Mouse (Mus musculus): ENCODE measurements around the gene Pkn1. TPM values are rescaled to one million over a fixed set of nuclear protein-coding genes. Genes with fewer than 3 reads are reported as not detected.

Pkn1 gene
- total and polyA plus RNA-seq, 3 experiments: 33.5 to 73.2 (median 41.2) TPM

- Histone ChIP-seq H3K9me3 (replicated peaks; ENCODE audit: insufficient read depth, low read length) (no peaks in the 10 kb centered on the region), H3K36me3 (ENCODE audit: control insufficient read depth in 1 of 2, insufficient read depth in 2 of 2, low read length in 2 of 2) (peaks cover 0 to 9% of the 10 kb centered on the region in 2 experiments; a peak in 2 of 4 replicates), H3K79me2 (ENCODE audit: control insufficient read depth, insufficient read depth, low read length, poor library complexity) (no peaks in the 10 kb centered on the region), H3K27me3 (ENCODE audit: control insufficient read depth in 1 of 2, insufficient read depth in 2 of 2, low read length in 2 of 2) (no peaks in the 10 kb centered on the region; a peak in 1 of 4 replicates), H3K9ac (ENCODE audit: control insufficient read depth, low read depth, low read length, poor library complexity, severe bottlenecking) (peak overlapping the region; percentile 50), H3K27ac (ENCODE audit: control insufficient read depth, low read depth, low read length) (peak overlapping the region; percentile 82), H3K4me3 (ENCODE audit: control insufficient read depth in 1 of 2, insufficient read depth in 1 of 2, low read depth in 2 of 2, low read length in 2 of 2) (peak overlapping the region in 1 of 2 experiments; percentile 9; a peak in 2 of 4 replicates), H3K4me1 (ENCODE audit: control insufficient read depth in 1 of 2, insufficient read depth in 2 of 2, low read length in 2 of 2) (peaks cover 2 to 16% of the 10 kb centered on the region in 2 experiments)
- DNase-seq (ENCODE audit: low read depth, low spot score): no peak
- TF ChIP-seq MYB (IDR thresholded peaks at IDR 0.05; ENCODE audit: low read depth, low read length) (no peak), E2F4 (IDR thresholded peaks at IDR 0.05; ENCODE audit: borderline replicate concordance, low read depth, low read length) (no peak), TAL1 (IDR thresholded peaks at IDR 0.05; ENCODE audit: low read length) (no peak), CHD1 (IDR thresholded peaks at IDR 0.05; ENCODE audit: low read depth, low read length) (no peak), TBP (IDR thresholded peaks at IDR 0.05; ENCODE audit: low read depth, low read length) (no peak), BHLHE40 (IDR thresholded peaks at IDR 0.05; ENCODE audit: borderline replicate concordance, low read depth, low read length) (no peak), EP300 (IDR thresholded peaks at IDR 0.05; ENCODE audit: low read depth in 1 of 2, low read length in 2 of 2) (no peak; a peak in 1 of 4 replicates), POLR2AphosphoS5 (IDR thresholded peaks at IDR 0.05; ENCODE audit: borderline replicate concordance, low read depth, low read length) (no peak), MYC (IDR thresholded peaks at IDR 0.05; ENCODE audit: low read depth, low read length) (no peak), ZMIZ1 (IDR thresholded peaks at IDR 0.05; ENCODE audit: low read depth, low read length) (no peak), TCF12 (IDR thresholded peaks at IDR 0.05; ENCODE audit: low read depth, low read length) (no peak), CTCF (IDR thresholded peaks at IDR 0.05 in 2 of 3, conservative IDR thresholded peaks at IDR 0.05 in 1 of 3; ENCODE audit: control insufficient read depth in 1 of 3, insufficient read depth in 1 of 3, low read depth in 2 of 3, low read length in 3 of 3, poor library complexity in 1 of 3, severe bottlenecking in 1 of 3) (no peak), USF2 (IDR thresholded peaks at IDR 0.05; ENCODE audit: borderline replicate concordance in 1 of 2, insufficient read depth in 1 of 2, low read depth in 1 of 2, low read length in 2 of 2) (no peak), JUND (IDR thresholded peaks at IDR 0.05; ENCODE audit: low read depth, low read length) (no peak), ZC3H11A (IDR thresholded peaks at IDR 0.05; ENCODE audit: low read depth, low read length) (no peak), RAD21 (IDR thresholded peaks at IDR 0.05; ENCODE audit: low read depth, low read length) (no peak)
These were observed 60.1 kb downstream of the Pkn1 start for GRCm38 (mm10) chr8:83638856-83639255.

DNA sequence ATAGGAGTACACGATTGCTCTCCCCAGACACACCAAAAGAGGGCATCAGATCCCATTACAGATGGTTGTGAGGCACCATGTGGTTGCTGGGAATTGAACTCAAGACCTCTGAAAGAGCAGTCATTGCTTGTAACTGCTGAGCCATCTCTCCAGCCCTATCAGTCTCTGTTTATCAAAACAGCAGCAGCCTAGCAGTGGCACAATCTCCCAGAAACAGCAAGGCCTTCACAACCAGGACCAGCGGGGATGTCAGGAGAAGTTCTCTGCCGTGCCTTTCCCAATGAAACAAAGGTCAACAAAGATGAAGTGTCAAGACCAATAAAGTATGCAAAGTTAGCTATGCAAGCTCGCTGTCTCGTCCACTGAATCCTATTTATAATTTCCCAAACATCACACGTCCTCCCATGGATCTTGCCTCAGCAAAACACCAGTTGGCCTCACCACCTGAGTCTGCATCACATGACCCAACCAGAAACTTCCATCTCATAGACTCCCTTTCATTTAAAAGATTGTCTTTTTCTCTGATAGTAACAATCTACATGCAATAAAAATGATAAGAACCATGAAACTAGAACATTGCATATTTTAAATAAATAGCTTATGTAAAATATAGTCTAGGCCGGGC is 66.8 kb downstream of the Pkn1 start:
- Histone ChIP-seq H3K9me3 (replicated peaks; ENCODE audit: insufficient read depth, low read length) (no peaks in the 10 kb centered on the region), H3K79me2 (ENCODE audit: control insufficient read depth, insufficient read depth, low read length, poor library complexity) (no peaks in the 10 kb centered on the region), H3K4me1 (ENCODE audit: control insufficient read depth in 1 of 2, insufficient read depth in 2 of 2, low read length in 2 of 2) (no peaks in the 10 kb centered on the region), H3K9ac (ENCODE audit: control insufficient read depth, low read depth, low read length, poor library complexity, severe bottlenecking) (no peak overlapping the region), H3K27ac (ENCODE audit: control insufficient read depth, low read depth, low read length) (no peak overlapping the region), H3K36me3 (ENCODE audit: control insufficient read depth in 1 of 2, insufficient read depth in 2 of 2, low read length in 2 of 2) (no peaks in the 10 kb centered on the region), H3K27me3 (ENCODE audit: control insufficient read depth in 1 of 2, insufficient read depth in 2 of 2, low read length in 2 of 2) (no peaks in the 10 kb centered on the region), H3K4me3 (ENCODE audit: control insufficient read depth in 1 of 2, insufficient read depth in 1 of 2, low read depth in 2 of 2, low read length in 2 of 2) (no peak overlapping the region)
- DNase-seq (ENCODE audit: low read depth, low spot score): no peak
- TF ChIP-seq RAD21 (IDR thresholded peaks at IDR 0.05; ENCODE audit: low read depth, low read length) (no peak), USF1 (IDR thresholded peaks at IDR 0.05; ENCODE audit: low read depth, low read length) (peak; percentile 18; the same call in 1 of the 2 replicates)
